Mouse (Mus musculus) limb, embryonic 12.5 days (tissue): ENCODE measurements at regions not wholly inside any gene's neighbourhood (a gene's known extent, or its start where the extent isn't known, plus 50 kb on each side); places are given as distances from the start of the nearest gene placed in this dataset.

Source experiments
- ATAC-seq: fragments of 200-750 bp; cut with Nextera tagmentation; 2 replicates; pipeline ENCODE4 v1.8.0; 2017; ENCODE audit warnings: low read depth, moderate TSS enrichment; ENCODE audit not compliant: insufficient number of reproducible peaks, insufficient read depth, low FRiP score, low TSS enrichment
- H3K27ac ChIP-seq: fragments of 300-500 bp; sonication (generic); 2 replicates; pipeline ENCODE4 v1.5.1; 2016; ENCODE audit warnings: mild to moderate bottlenecking, moderate library complexity
- H3K27me3 ChIP-seq: fragments of 300-500 bp; sonication (generic); 2 replicates; pipeline ENCODE4 v1.6.1; 2016; ENCODE audit warnings: mild to moderate bottlenecking, moderate library complexity
- H3K36me3 ChIP-seq: fragments of 300-500 bp; sonication (generic); 2 replicates; pipeline ENCODE4 v1.6.1; 2016; ENCODE audit warnings: mild to moderate bottlenecking, moderate library complexity
- H3K4me1 ChIP-seq: fragments of 300-500 bp; sonication (generic); replicated peaks from 2 replicates; pipeline ENCODE4 v1.6.1; 2016
- H3K4me2 ChIP-seq: fragments of 300-500 bp; sonication (generic); 2 replicates; pipeline ENCODE4 v1.6.1; 2016; ENCODE audit warnings: mild to moderate bottlenecking, moderate library complexity
- H3K4me3 ChIP-seq: fragments of 300-500 bp; sonication (generic); replicated peaks from 2 replicates; pipeline ENCODE4 v1.5.1; 2016; ENCODE audit warnings: mild to moderate bottlenecking
- H3K9ac ChIP-seq: fragments of 300-500 bp; sonication (generic); replicated peaks from 2 replicates; pipeline ENCODE4 v1.6.1; 2016; ENCODE audit warnings: mild to moderate bottlenecking, moderate library complexity
- H3K9me3 ChIP-seq: fragments of 300-500 bp; sonication (generic); 2 replicates; pipeline ENCODE4 v1.6.1; 2016; ENCODE audit warnings: mild to moderate bottlenecking, moderate library complexity
- WGBS: fragments of 180-500 bp; shearing (Covaris S2); methylation state at CpG from one replicate; pipeline ENCODE4 v1.1.7; 2016; 5-methylcytosine and 5-hydroxymethylcytosine counted together

DNA sequence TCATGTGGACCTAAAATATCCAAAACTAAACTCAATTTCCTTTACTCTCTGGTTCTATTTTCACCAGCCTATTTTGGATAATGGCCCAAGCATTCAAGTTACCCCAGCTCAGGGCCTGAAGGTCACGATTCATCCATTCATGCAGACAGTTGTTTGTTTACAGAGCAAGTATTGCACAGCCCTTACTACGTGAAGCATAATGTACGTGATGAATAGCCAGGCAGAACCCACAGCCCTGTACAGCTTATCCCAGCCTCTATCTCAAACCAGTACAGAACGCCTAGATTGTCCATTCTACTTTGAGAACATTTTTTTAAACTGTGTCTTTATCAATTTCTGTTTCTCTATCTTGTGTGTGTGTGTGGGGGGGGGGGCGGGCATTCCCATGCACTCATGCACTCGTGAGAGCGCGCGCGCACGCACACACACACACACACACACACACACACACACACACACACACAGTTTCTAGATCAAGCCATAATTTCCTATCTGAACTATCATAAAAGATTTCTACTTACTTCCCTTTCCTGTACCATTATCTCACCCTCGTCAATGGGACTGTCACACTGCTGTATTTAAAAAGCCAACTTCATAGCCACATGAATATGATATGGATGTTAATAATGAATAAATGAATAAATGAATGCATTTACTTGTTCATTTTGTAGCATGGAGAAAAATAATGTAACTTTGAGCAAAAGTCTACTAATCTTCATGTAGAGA, 180.3 kb upstream of the Bmp2 start:
- no peak for ATAC-seq
- peaks cover 18% of the 10 kb centered on the region for H3K4me1 ChIP-seq
- no peak overlapping the region for H3K4me2 ChIP-seq
- H3K27ac ChIP-seq, result no peak overlapping the region
- no peaks in the 10 kb centered on the region for H3K27me3 ChIP-seq
- no peaks in the 10 kb centered on the region for H3K36me3 ChIP-seq
- no peak overlapping the region for H3K4me3 ChIP-seq
- 86% methylated on average over 12 of the region's 12 CpGs for WGBS
- H3K9me3 ChIP-seq, result no peaks in the 10 kb centered on the region
- no peak overlapping the region for H3K9ac ChIP-seq

DNA sequence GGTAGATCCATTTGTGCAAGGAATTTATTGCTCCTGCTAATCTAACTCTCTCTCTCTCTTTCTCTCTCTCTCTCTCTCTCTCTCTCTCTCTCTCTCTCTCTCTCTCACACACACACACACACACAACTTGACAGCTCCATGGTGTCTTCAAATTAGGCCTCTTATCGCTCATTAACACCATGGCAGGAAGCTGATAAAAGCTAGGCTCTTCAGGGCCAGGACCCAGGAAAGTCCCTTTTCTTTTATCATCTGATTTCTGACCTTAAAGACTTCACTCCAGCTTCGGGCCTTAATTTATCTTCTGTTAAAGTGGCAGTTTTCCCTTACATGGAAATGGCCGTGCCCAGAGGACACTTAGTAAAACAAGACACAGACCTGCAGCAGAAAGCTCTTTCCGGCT, 178.4 kb upstream of the Bmp2 start:
- Histone ChIP-seq H3K9me3 (no peaks in the 10 kb centered on the region), H3K27me3 (no peaks in the 10 kb centered on the region), H3K36me3 (no peaks in the 10 kb centered on the region), H3K4me3 (no peak overlapping the region), H3K4me2 (no peak overlapping the region), H3K9ac (no peak overlapping the region), H3K4me1 (peaks cover 18% of the 10 kb centered on the region), H3K27ac (peak overlapping the region; percentile 66)
- ATAC-seq, result no peak
- WGBS, result 10% methylated on average over 4 of the region's 4 CpGs

GRCm38 (mm10) chr2:133381054-133381453, 170.9 kb upstream of the Bmp2 start:
- H3K36me3 ChIP-seq, result no peaks in the 10 kb centered on the region
- no peak overlapping the region for H3K4me2 ChIP-seq
- H3K4me3 ChIP-seq, result no peak overlapping the region
- no peaks in the 10 kb centered on the region for H3K9me3 ChIP-seq
- H3K27ac ChIP-seq, result no peak overlapping the region
- H3K27me3 ChIP-seq, result no peaks in the 10 kb centered on the region
- 76% methylated on average over 3 of the region's 3 CpGs for WGBS
- H3K9ac ChIP-seq, result no peak overlapping the region
- no peaks in the 10 kb centered on the region for H3K4me1 ChIP-seq
- no peak for ATAC-seq

GRCm38 (mm10) chr2:133383135-133383920, 168.6 kb upstream of the Bmp2 start:
- H3K4me2 ChIP-seq, result no peak overlapping the region
- WGBS, result 95% methylated on average over 3 of the region's 3 CpGs
- ATAC-seq, result no peak
- H3K36me3 ChIP-seq, result no peaks in the 10 kb centered on the region
- H3K27ac ChIP-seq, result no peak overlapping the region
- H3K4me1 ChIP-seq, result no peaks in the 10 kb centered on the region
- no peak overlapping the region for H3K4me3 ChIP-seq
- H3K9me3 ChIP-seq, result no peaks in the 10 kb centered on the region
- H3K27me3 ChIP-seq, result no peaks in the 10 kb centered on the region
- no peak overlapping the region for H3K9ac ChIP-seq

DNA sequence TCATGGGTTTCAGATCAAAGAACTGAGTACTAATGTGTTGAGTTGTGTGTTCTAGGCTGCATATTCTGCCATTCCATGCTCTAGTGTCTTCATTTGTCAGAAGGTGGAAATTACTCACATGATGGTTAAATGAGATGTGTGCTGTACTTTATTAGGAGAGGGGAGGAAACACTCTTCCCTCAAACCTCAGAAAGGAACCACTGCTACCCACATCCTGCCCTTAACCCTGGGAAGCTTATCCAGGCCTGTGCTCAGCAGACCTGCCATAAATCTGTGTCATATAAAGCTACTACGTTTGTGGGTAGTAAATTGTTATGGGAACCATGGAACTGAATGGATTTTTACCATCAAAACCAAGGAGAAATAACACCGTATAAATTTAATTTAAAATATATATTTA, 166.7 kb upstream of the Bmp2 start:
- WGBS, result 51% methylated on average over 2 of the region's 2 CpGs
- H3K4me1 ChIP-seq, result no peaks in the 10 kb centered on the region
- no peak overlapping the region for H3K4me2 ChIP-seq
- no peak for ATAC-seq
- no peaks in the 10 kb centered on the region for H3K27me3 ChIP-seq
- H3K9ac ChIP-seq, result no peak overlapping the region
- no peak overlapping the region for H3K4me3 ChIP-seq
- H3K9me3 ChIP-seq, result no peaks in the 10 kb centered on the region
- H3K36me3 ChIP-seq, result no peaks in the 10 kb centered on the region
- H3K27ac ChIP-seq, result no peak overlapping the region

DNA sequence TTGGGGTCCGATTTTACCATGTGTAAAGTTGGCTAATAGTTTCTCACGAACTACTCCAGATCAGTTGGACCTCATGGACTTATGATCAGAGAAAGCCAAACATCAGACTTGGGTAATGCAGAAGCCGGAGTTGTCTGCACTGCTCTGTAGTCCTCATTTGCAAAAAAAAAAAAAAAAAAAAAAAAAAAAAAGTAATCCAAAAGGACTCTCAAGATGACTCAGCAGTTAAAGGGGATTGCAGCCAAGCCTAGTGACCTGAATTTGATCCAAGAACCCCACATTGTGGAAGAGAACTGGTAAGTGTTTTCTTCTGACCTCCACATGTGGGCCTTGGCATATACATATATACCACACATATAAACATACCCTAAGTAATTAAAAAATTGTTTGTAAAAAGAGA, 164.6 kb upstream of the Bmp2 start:
- no peak overlapping the region for H3K9ac ChIP-seq
- H3K4me2 ChIP-seq, result no peak overlapping the region
- H3K9me3 ChIP-seq, result no peaks in the 10 kb centered on the region
- no peaks in the 10 kb centered on the region; the same call in 1 of the 2 replicates for H3K4me1 ChIP-seq
- H3K4me3 ChIP-seq, result no peak overlapping the region
- no peaks in the 10 kb centered on the region for H3K36me3 ChIP-seq
- no peak overlapping the region for H3K27ac ChIP-seq
- WGBS, result 93% methylated on average over 3 of the region's 3 CpGs
- no peaks in the 10 kb centered on the region for H3K27me3 ChIP-seq
- ATAC-seq, result no peak

- ATAC-seq, result no peak
- Histone ChIP-seq H3K27ac (no peak overlapping the region), H3K27me3 (no peaks in the 10 kb centered on the region), H3K9ac (no peak overlapping the region), H3K4me1 (no peaks in the 10 kb centered on the region; the same call in 1 of the 2 replicates), H3K4me2 (no peak overlapping the region), H3K36me3 (no peaks in the 10 kb centered on the region), H3K4me3 (no peak overlapping the region), H3K9me3 (no peaks in the 10 kb centered on the region)
- WGBS, result 83% methylated on average over 9 of the region's 9 CpGs
Observed at GRCm38 (mm10) chr2:133392298-133392697, 159.7 kb upstream of the Bmp2 start.

DNA sequence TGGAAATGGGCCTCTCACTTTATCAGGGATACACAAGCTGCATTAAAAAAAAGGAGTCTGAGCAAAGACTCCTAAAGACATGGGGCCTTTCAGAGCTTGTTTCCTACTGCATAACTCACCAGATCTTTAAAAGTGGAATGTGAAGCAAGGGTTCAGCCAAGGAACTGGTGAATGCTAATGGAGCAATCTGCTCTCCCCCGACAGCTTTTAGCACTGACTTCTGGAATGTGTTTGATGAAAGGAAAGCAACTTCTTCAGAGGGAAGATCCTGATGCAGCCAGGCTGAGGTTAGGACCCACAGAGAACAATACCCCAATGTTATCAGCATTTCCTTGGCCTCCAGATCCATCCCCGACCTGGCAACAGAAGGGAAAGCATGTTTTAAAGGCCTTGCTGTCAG, 154.4 kb upstream of the Bmp2 start:
- H3K4me3 ChIP-seq, result no peak overlapping the region
- H3K4me2 ChIP-seq, result no peak overlapping the region
- H3K36me3 ChIP-seq, result no peaks in the 10 kb centered on the region
- peaks cover 16% of the 10 kb centered on the region for H3K4me1 ChIP-seq
- 18% methylated on average over 2 of the region's 2 CpGs for WGBS
- H3K9me3 ChIP-seq, result no peaks in the 10 kb centered on the region
- H3K27ac ChIP-seq, result no peak overlapping the region
- H3K27me3 ChIP-seq, result no peaks in the 10 kb centered on the region
- no peak overlapping the region for H3K9ac ChIP-seq
- no peak for ATAC-seq

DNA sequence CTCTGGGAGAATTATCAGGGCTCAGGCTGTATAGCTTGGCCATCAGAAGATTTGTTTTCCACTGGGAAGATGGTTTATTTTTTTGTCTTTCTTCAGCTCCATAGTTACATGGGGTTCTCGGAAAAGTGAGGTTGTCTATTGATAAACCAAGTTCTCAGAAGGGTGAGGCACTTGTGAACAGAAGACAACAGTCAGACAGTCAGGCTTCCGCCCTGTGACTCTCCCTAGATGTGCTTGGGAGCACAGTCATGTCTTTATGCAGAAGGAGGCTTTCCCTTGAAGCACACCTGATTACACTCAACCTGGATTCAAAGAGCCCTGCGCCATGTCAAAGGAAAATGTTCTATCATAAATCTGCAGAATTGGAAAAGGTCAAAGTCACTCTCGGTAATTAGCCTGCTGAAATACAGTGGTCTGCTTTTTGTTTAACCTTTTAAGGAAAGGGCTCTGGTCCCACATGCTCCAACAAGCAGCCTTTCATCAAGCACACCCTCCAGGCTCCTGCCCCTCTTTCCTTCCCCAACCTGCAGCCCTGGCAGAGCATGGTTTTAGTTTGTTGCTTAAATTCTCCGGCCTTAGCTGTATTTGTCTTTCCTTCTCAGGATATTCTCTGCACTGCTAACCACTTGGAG, 152.8 kb upstream of the Bmp2 start:
- H3K4me2 ChIP-seq, result no peak overlapping the region
- H3K4me1 ChIP-seq, result peaks cover 16% of the 10 kb centered on the region
- H3K9ac ChIP-seq, result no peak overlapping the region
- no peaks in the 10 kb centered on the region for H3K9me3 ChIP-seq
- WGBS, result 24% methylated on average over 5 of the region's 5 CpGs
- ATAC-seq, result no peak
- no peaks in the 10 kb centered on the region for H3K36me3 ChIP-seq
- H3K4me3 ChIP-seq, result no peak overlapping the region
- no peaks in the 10 kb centered on the region for H3K27me3 ChIP-seq
- H3K27ac ChIP-seq, result peak overlapping the region; percentile 18; the same call in 1 of the 2 replicates

GRCm38 (mm10) chr2:133400963-133401362, 151.0 kb upstream of the Bmp2 start:
- Histone ChIP-seq H3K4me3 (no peak overlapping the region), H3K4me2 (no peak overlapping the region), H3K4me1 (peaks cover 16% of the 10 kb centered on the region), H3K27ac (no peak overlapping the region), H3K36me3 (no peaks in the 10 kb centered on the region), H3K9me3 (no peaks in the 10 kb centered on the region), H3K9ac (no peak overlapping the region), H3K27me3 (no peaks in the 10 kb centered on the region)
- 66% methylated on average over 3 of the region's 3 CpGs for WGBS
- no peak for ATAC-seq

- 72% methylated on average over 8 of the region's 8 CpGs for WGBS
- Histone ChIP-seq H3K4me3 (no peak overlapping the region), H3K9ac (no peak overlapping the region), H3K36me3 (no peaks in the 10 kb centered on the region), H3K4me1 (no peaks in the 10 kb centered on the region), H3K4me2 (no peak overlapping the region), H3K9me3 (no peaks in the 10 kb centered on the region), H3K27ac (no peak overlapping the region), H3K27me3 (no peaks in the 10 kb centered on the region)
- no peak for ATAC-seq
Observed at GRCm38 (mm10) chr2:133416990-133417581, 134.9 kb upstream of the Bmp2 start.
